Mouse (Mus musculus) stomach, postnatal 0 days (tissue): ENCODE measurements around the gene Lep.

Source experiments
- CTCF ChIP-seq: IDR thresholded peaks from 2 replicates; pipeline ENCODE4 v1.5.1; 2016; ENCODE audit warnings: antibody characterized with exemption, low read depth, mild to moderate bottlenecking, moderate library complexity
- EP300 ChIP-seq: optimal IDR thresholded peaks from 2 replicates; pipeline ENCODE3; 2016; ENCODE audit warnings: antibody characterized with exemption

GRCm38 (mm10) chr6:29111501-29111900 lies 51.5 kb downstream of the Lep start:
- TF ChIP-seq CTCF: no peak
- no peak for TF ChIP-seq EP300
